Mouse (Mus musculus): ENCODE data around the gene Crygb. TPM values are rescaled to one million over a fixed set of nuclear protein-coding genes. Genes with fewer than 3 reads are reported as not detected.
A peak's percentile ranks its signal among the peaks of the same experiment; 100 is the strongest.
"Not testable (repeated sequence)": the region's sequence is repeated elsewhere in the genome, so short reads cannot be mapped to it uniquely, and the experiment has no call there.

The Crygb gene
- polyA plus RNA-seq, 1 experiment from 2014 or later, result 1.1 TPM

GRCm38 (mm10) chr1:65064201-65064600, 17.9 kb downstream of the Crygb start:
- no peak overlapping the region for H3K4me2 ChIP-seq
- no peak overlapping the region for H3K9ac ChIP-seq
- no peaks in the 10 kb centered on the region for H3K9me3 ChIP-seq
- H3K36me3 ChIP-seq, result no peaks in the 10 kb centered on the region
- H3K4me1 ChIP-seq, result no peaks in the 10 kb centered on the region
- WGBS, result 82% methylated on average over 15 of the region's 15 CpGs
- ATAC-seq (ENCODE audit: extremely low read depth, insufficient number of reproducible peaks, low FRiP score, low TSS enrichment), result no peak
- H3K27me3 ChIP-seq (replicated peaks), result no peaks in the 10 kb centered on the region
- no peak overlapping the region for H3K27ac ChIP-seq (replicated peaks)
- no peak overlapping the region for H3K4me3 ChIP-seq

GRCm38 (mm10) chr1:65063352-65063751, 18.7 kb downstream of the Crygb start, which contains the start of gene Crygd:
Gene Crygd (minus strand): TSS chr1:65063452.
- Histone ChIP-seq H3K27me3 (replicated peaks) (no peaks in the 10 kb centered on the region), H3K4me3 (no peak within 1 kb of the TSS), H3K36me3 (no peaks in the 10 kb centered on the region), H3K4me1 (no peaks in the 10 kb centered on the region), H3K27ac (replicated peaks) (no peak within 1 kb of the TSS), H3K9me3 (no peaks in the 10 kb centered on the region), H3K9ac (no peak within 1 kb of the TSS), H3K4me2 (no peak within 1 kb of the TSS)
- ATAC-seq (ENCODE audit: extremely low read depth, insufficient number of reproducible peaks, low FRiP score, low TSS enrichment), result no peak
- 75% methylated on average over 8 of the region's 8 CpGs for WGBS

GRCm38 (mm10) chr1:65052140-65052539, 29.9 kb downstream of the Crygb start:
- no peak overlapping the region for H3K4me2 ChIP-seq
- no peaks in the 10 kb centered on the region for H3K36me3 ChIP-seq
- no peaks in the 10 kb centered on the region for H3K27me3 ChIP-seq (replicated peaks)
- ATAC-seq (ENCODE audit: extremely low read depth, insufficient number of reproducible peaks, low FRiP score, low TSS enrichment), result no peak
- peaks cover 7% of the 10 kb centered on the region for H3K4me1 ChIP-seq
- H3K4me3 ChIP-seq, result no peak overlapping the region
- no peak overlapping the region for H3K9ac ChIP-seq
- H3K9me3 ChIP-seq, result no peaks in the 10 kb centered on the region
- H3K27ac ChIP-seq (replicated peaks), result no peak overlapping the region
- 14% methylated on average over 2 of the region's 2 CpGs for WGBS

- no peak overlapping the region for H3K9ac ChIP-seq
- no peak for ATAC-seq (ENCODE audit: extremely low read depth, insufficient number of reproducible peaks, low FRiP score, low TSS enrichment)
- 57% methylated on average over 7 of the region's 7 CpGs for WGBS
Measured at GRCm38 (mm10) chr1:65051696-65052095, 30.4 kb downstream of the Crygb start.

GRCm38 (mm10) chr1:65050952-65051351, 31.1 kb downstream of the Crygb start, which contains the start of gene Cryge:
Gene Cryge (minus strand): TSS chr1:65051149.
- not testable (repeated sequence) for ATAC-seq (ENCODE audit: extremely low read depth, insufficient number of reproducible peaks, low FRiP score, low TSS enrichment); H3K4me3 ChIP-seq; H3K4me2 ChIP-seq; H3K4me1 ChIP-seq; H3K9me3 ChIP-seq; H3K27ac ChIP-seq (replicated peaks); H3K36me3 ChIP-seq; H3K9ac ChIP-seq; H3K27me3 ChIP-seq (replicated peaks)
- 83% methylated on average over 8 of the region's 12 CpGs for WGBS

More at GRCm38 (mm10) chr1:65051696-65052095, 30.4 kb downstream of the Crygb start:
- no peaks in the 10 kb centered on the region for H3K27me3 ChIP-seq (replicated peaks)
- H3K4me2 ChIP-seq, result no peak overlapping the region
- peaks cover 7% of the 10 kb centered on the region for H3K4me1 ChIP-seq
- H3K36me3 ChIP-seq, result no peaks in the 10 kb centered on the region
- no peaks in the 10 kb centered on the region for H3K9me3 ChIP-seq
- no peak overlapping the region for H3K4me3 ChIP-seq
- no peak overlapping the region for H3K27ac ChIP-seq (replicated peaks)

- Histone ChIP-seq H3K27ac (replicated peaks) (no peak overlapping the region), H3K4me3 (no peak overlapping the region), H3K27me3 (replicated peaks) (no peaks in the 10 kb centered on the region), H3K9me3 (no peaks in the 10 kb centered on the region), H3K36me3 (no peaks in the 10 kb centered on the region), H3K4me1 (peaks cover 7% of the 10 kb centered on the region), H3K9ac (no peak overlapping the region), H3K4me2 (no peak overlapping the region)
- 49% methylated on average over 12 of the region's 12 CpGs for WGBS
- ATAC-seq (ENCODE audit: extremely low read depth, insufficient number of reproducible peaks, low FRiP score, low TSS enrichment), result no peak
Measured at GRCm38 (mm10) chr1:65048781-65049180, 33.3 kb downstream of the Crygb start.

- no peak for ATAC-seq (ENCODE audit: extremely low read depth, insufficient number of reproducible peaks, low FRiP score, low TSS enrichment)
- Histone ChIP-seq H3K9me3 (no peaks in the 10 kb centered on the region), H3K4me3 (no peak overlapping the region), H3K27me3 (replicated peaks) (no peaks in the 10 kb centered on the region), H3K27ac (replicated peaks) (no peak overlapping the region), H3K36me3 (no peaks in the 10 kb centered on the region), H3K4me1 (no peaks in the 10 kb centered on the region), H3K4me2 (peak overlapping the region; percentile 27), H3K9ac (peak overlapping the region; percentile 37; the same call in 1 of the 2 replicates)
- WGBS, result 35% methylated on average over 8 of the region's 8 CpGs
Measured at GRCm38 (mm10) chr1:65046401-65047109, 35.5 kb downstream of the Crygb start.

GRCm38 (mm10) chr1:65043433-65043832, 38.7 kb downstream of the Crygb start:
- H3K4me3 ChIP-seq, result no peak overlapping the region
- no peak overlapping the region for H3K9ac ChIP-seq
- no peak overlapping the region for H3K4me2 ChIP-seq
- no peaks in the 10 kb centered on the region for H3K4me1 ChIP-seq
- H3K27ac ChIP-seq (replicated peaks), result no peak overlapping the region
- H3K9me3 ChIP-seq, result no peaks in the 10 kb centered on the region
- WGBS, result 75% methylated on average over 2 of the region's 2 CpGs
- H3K27me3 ChIP-seq (replicated peaks), result no peaks in the 10 kb centered on the region
- no peak for ATAC-seq (ENCODE audit: extremely low read depth, insufficient number of reproducible peaks, low FRiP score, low TSS enrichment)
- no peaks in the 10 kb centered on the region for H3K36me3 ChIP-seq

GRCm38 (mm10) chr1:65041837-65042236, 40.3 kb downstream of the Crygb start:
- Histone ChIP-seq H3K9me3 (peaks cover 4% of the 10 kb centered on the region; the same call in 1 of the 2 replicates), H3K4me3 (no peak overlapping the region), H3K4me2 (no peak overlapping the region), H3K27ac (replicated peaks) (no peak overlapping the region), H3K27me3 (replicated peaks) (no peaks in the 10 kb centered on the region), H3K4me1 (no peaks in the 10 kb centered on the region), H3K36me3 (no peaks in the 10 kb centered on the region), H3K9ac (no peak overlapping the region)
- WGBS, result 85% methylated on average over 3 of the region's 3 CpGs
- no peak for ATAC-seq (ENCODE audit: extremely low read depth, insufficient number of reproducible peaks, low FRiP score, low TSS enrichment)

- ATAC-seq (ENCODE audit: extremely low read depth, insufficient number of reproducible peaks, low FRiP score, low TSS enrichment), result no peak
- H3K4me3 ChIP-seq, result no peak overlapping the region
- peaks cover 4% of the 10 kb centered on the region; the same call in 1 of the 2 replicates for H3K9me3 ChIP-seq
- no peak overlapping the region for H3K4me2 ChIP-seq
- no peaks in the 10 kb centered on the region for H3K4me1 ChIP-seq
- no peak overlapping the region for H3K27ac ChIP-seq (replicated peaks)
- H3K27me3 ChIP-seq (replicated peaks), result no peaks in the 10 kb centered on the region
- no peaks in the 10 kb centered on the region for H3K36me3 ChIP-seq
- WGBS, result 64% methylated on average over 6 of the region's 6 CpGs
- no peak overlapping the region for H3K9ac ChIP-seq
Measured at GRCm38 (mm10) chr1:65040806-65041205, 41.3 kb downstream of the Crygb start.

GRCm38 (mm10) chr1:65039679-65040078, 42.4 kb downstream of the Crygb start:
- no peak overlapping the region for H3K9ac ChIP-seq
- H3K27ac ChIP-seq (replicated peaks), result no peak overlapping the region
- ATAC-seq (ENCODE audit: extremely low read depth, insufficient number of reproducible peaks, low FRiP score, low TSS enrichment), result no peak
- no peaks in the 10 kb centered on the region for H3K36me3 ChIP-seq
- WGBS, result 70% methylated on average over 3 of the region's 3 CpGs
- no peaks in the 10 kb centered on the region for H3K27me3 ChIP-seq (replicated peaks)
- H3K4me2 ChIP-seq, result no peak overlapping the region
- H3K4me3 ChIP-seq, result no peak overlapping the region
- H3K4me1 ChIP-seq, result no peaks in the 10 kb centered on the region
- H3K9me3 ChIP-seq, result peaks cover 4% of the 10 kb centered on the region; the same call in 1 of the 2 replicates

GRCm38 (mm10) chr1:65037542-65037941, 44.5 kb downstream of the Crygb start:
- H3K9me3 ChIP-seq, result peaks cover 4% of the 10 kb centered on the region; the same call in 1 of the 2 replicates
- no peaks in the 10 kb centered on the region for H3K27me3 ChIP-seq (replicated peaks)
- no peak overlapping the region for H3K4me2 ChIP-seq
- no peaks in the 10 kb centered on the region for H3K4me1 ChIP-seq
- ATAC-seq (ENCODE audit: extremely low read depth, insufficient number of reproducible peaks, low FRiP score, low TSS enrichment), result no peak
- no peak overlapping the region for H3K27ac ChIP-seq (replicated peaks)
- no peaks in the 10 kb centered on the region for H3K36me3 ChIP-seq
- H3K9ac ChIP-seq, result no peak overlapping the region
- H3K4me3 ChIP-seq, result no peak overlapping the region
- WGBS, result 49% methylated on average over 2 of the region's 2 CpGs

All from heart, embryonic 13.5 days (tissue).